Mouse (Mus musculus): ENCODE measurements around the gene Fgf13.

- TF ChIP-seq POLR2A (IDR thresholded peaks at IDR 0.05; ENCODE audit: control insufficient read depth, extremely low read depth, insufficient read depth, low read length, poor library complexity) (no peak), CTCF (IDR thresholded peaks at IDR 0.05; ENCODE audit: borderline replicate concordance, control insufficient read depth, extremely low read depth, insufficient read depth, low read length, poor library complexity) (no peak)
These were observed 82.4 kb downstream of the Fgf13 start for GRCm38 (mm10) chrX:59485426-59485825.

Data from thymus, adult 2 months (tissue).